Mouse (Mus musculus) inflammation-experienced regulatory T-cells, adult 6 months (primary cell): ENCODE measurements around the gene Crygn. TPM values are rescaled to one million over a fixed set of nuclear protein-coding genes. Genes with fewer than 3 reads are reported as not detected.

Experiments used
- ATAC-seq: one replicate; pipeline ENCODE4 v1.8.0; 2017
- polyA plus RNA-seq, 3 experiments: library from polyadenylated mRNA; unstranded; fragments of 100-300 nt; shearing (Covaris generic); gene quantifications; one replicate each; pipeline ENCODE4 v1.2.1; 2017

The Crygn gene
- polyA plus RNA-seq, 3 experiments from 2014 or later, result 3.2 TPM; not detected in 2

DNA sequence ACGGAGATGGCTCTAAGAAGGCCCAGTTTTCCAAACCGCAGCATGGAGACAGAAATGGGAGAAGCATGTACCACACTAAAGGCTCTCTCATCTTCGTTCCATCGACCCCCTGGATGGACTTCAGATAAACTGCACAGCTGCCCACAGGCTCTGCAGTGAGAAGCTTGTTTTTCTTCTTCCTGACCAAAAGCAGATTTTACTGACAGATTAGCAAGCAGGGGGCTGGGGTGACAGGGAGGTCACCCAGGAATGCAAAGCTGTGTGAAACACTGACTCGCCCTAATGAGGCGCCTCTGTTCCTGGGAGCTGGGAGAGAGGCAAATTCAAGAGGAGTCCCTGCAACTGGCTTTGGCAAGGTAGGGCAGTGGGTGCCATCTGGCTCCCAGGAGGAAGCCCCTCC is 10.3 kb downstream of the Crygn start:
- ATAC-seq, result no peak

DNA sequence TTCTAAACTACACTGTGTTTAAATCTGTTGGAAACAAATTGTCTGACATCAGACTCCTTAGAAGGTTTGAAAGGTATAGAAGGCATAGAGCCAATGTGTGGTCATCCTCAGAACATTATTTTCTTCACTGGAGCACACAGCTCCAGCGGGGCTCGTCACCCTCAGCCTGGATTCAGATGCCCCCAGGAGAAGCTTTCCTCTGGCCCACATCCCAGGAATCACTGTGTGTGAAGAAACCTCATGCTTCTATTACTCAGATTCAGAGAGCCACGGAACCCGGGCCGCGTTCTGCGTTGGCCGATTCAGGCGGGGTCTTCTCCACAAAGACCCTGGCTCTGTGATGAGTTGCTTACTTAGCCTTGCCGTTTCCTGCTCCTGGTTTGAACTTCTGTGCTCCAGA is 13.9 kb downstream of the Crygn start:
- ATAC-seq, result no peak

DNA sequence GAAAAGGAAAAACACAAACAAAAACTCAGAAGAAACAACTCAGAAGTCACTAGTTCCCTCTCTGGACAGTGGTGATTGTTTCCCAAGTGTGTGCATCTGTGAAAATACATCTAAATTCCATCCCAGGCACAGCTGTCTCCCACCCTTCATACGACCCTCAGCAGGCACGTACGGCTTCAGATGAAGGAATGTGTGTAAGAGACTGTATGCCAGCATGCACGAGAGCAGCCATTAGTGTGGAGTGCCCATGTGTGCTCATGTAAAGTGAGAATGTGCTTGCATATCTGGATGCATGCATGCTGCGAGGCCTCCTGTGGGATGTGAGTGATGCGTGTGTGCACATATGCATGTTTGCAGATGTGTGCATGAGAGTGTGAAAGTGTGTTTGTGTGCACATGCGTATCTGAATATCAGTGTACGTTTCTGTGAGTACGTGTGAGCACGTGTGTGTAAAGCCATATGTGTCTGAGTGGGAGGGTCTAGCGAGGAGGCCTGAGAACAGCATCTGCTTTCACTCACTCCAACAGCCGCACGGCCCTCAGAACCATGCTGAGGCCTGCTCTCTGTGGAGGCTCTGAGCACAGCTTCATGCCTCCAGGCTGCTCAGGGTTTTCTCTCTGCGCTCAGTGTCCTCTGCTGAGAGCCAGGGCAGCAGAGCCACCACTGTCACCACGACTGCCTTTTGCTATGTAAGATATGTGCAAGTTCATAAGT is 16.5 kb downstream of the Crygn start:
- ATAC-seq, result no peak

DNA sequence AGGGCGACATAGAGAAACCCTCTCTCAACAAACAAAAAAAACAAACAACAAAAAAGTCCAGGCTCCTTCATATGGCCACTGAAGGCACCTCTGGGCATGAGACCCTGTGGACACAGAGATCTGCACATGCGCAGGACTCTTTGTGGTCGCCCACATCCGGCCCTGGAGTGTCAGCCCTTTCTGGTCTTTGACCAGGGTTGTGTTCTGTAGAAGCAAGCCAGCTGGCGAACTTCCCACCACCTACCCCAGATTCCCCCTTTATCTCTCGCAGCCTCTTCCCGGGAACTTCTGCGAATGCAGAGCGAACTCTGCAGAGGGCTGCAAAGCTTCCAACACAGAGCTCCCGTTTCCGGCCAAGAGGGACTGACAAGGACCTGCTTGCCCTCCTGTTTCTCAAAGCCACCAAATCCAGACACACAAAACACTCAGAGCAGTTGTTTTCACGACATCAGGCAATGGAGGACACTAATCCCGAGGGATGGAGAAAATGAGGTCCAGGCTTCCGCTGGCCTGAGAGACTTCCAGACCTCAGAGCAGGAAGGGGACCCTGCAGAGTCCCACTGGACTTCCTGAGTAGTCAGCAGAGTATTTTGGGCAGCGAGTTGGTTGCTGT is 18.6 kb downstream of the Crygn start:
- no peak for ATAC-seq

DNA sequence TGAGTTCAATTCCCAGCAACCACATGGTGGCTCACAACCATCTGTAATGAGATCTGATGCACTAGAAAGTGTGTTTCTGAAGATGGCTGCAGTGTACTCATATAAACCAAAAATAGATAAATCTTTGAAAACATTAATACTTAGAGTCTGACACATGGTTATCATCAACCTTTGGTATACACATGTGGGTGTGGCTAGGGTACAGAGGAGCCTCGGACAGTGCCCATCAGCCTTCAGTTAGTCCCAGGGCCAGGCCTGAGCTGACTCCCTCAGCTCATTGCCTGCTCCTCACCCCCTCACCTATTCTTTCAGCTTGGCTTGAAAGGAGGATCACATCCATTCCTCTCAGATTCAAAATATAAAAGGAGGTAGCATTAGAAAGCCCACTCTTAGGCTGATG is 19.3 kb downstream of the Crygn start:
- no peak for ATAC-seq

DNA sequence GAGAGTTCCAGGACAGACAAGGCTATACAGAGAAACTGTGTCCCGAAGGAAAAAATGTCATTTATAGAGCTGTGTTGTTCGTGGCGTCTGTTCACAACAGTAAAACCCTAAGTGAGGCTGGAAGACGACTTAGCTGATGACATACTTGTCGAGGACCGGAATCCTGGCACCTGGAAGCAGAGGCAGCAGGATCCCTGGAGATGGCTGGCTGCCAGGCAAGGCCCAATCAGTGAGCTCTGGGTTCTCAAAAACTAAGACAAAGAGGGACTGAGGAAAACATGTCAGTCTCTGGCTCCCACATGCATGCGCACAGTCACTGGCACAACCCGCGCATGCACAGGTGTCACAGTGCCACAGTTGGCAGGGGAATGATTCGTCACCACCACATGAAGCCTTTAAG is 20.2 kb downstream of the Crygn start:
- no peak for ATAC-seq

DNA sequence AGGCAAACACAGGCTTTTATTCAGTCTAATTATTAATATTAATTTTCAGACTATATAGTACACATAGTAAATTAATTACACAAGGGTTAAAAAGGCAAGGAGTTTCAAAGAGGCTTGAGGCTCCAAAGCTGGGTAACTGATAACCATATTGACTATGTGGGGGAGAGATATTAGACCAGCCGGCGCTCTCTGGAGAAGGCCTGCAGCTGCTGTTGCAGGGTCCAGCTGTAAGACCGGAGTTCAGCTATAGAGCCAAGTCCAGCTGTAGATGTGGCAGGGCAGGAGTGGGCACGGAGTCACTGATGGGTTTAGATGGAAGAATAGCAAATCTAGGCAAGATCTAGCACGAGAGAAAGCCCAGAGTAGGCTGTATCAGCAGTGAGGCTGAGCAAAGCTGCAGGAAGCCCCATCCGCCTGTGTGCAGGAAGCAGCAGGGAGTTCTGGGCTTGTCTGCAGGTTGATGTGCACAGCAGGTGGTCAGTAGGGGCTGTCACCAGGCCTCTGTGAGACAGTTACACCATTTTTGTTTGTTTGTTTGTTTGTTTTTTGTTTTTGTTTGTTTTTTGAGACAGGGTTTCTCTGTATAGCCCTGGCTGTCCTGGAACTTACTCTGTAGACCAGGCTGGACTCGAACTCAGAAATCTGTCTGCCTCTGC is 23.9 kb downstream of the Crygn start:
- no peak for ATAC-seq

DNA sequence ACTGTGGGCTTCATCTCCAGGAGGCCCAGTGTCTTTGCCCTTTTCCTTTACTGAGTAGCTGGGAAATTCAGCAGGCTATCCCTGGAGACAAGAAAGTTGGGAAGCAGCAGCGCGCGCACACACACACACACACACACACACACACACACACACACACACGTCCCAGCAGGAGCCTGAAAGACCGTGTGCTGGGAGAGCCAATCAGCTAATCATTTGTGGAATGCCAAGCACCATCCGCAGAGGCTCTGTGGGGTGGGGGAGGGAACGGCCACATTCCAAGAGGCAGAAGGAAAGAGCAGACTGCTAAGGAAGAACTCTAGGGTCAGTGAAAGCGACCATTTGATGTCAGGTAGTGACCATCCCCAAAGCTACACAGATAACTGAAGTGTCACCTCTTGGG is 24.7 kb downstream of the Crygn start:
- ATAC-seq, result no peak

DNA sequence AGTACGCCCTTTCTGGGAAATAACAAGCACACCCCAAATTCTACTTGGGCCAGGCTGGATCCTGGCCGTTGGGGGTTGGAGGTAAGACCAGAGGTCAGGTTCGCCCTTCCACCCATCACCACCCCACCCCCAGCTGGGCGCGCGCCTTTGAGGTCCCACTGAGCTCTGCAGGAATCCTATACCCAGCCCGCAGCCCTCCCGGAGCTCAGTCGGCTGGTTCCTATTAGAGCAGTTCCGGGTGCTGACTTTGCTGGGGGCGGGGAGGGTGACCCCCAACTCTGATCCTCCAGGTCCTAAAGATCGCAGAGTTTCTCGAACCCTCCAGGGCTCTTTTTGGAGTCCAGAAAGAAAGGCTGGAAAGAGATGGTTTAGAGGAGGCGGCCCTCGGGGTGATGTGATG is 26.8 kb downstream of the Crygn start:
- ATAC-seq, result no peak

DNA sequence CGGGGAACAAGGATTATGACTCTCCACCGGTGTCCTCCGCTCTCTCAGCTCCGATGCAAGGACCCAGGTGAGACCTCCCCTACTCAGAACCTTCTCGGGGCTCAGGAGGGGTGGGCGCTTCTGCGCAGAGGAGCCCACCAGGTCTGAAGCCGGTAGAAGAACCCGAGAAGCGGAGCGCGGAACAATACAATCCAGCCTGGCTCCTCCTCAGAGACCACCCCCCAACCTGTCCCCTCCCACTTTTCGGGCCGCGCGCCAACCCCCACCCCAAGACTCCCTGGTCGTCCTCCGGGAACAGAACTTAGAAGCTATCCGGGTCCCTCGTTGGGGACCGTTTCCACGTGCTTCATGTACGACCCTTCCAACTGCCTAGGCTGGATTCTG is 27.3 kb downstream of the Crygn start, which contains the start of gene Wdr86:
Gene Wdr86 (minus strand): TSS at position 240 of the 384 bp plus-strand sequence.
- ATAC-seq, result no peak

DNA sequence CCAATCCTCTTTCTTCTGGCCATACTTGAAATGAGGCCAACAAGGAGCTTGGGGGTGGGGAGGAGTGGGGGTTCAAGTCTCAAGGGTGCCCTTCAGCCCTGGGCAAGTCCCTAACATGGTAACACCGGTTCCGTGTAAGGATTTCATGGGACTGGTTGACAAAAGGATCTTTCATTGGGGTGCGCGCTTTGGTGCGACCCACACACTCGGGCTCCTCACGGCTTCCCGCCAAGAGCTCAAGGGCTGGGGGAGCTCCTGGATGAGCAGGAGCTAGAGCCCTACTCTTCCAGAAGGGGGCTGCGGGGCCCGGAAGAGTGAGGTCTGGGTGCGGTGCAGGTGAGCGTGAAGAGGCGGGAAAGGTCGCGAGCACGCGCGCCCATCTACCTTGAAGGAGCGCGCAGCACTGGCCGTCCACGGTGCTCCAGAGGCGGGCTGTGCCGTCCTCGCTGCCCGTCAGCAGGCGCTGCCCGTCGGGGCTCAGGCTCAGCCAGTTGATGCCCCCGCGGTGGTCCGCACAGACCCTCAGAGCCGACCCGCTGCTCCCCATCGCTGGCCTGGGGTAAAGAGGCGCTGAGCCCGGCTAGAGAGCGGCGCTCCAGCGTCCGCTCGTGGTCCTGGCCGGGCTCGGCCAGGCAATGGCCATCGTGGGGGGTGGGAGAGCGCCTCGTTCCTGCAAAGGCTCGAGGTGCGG is 27.9 kb downstream of the Crygn start:
- no peak for ATAC-seq

DNA sequence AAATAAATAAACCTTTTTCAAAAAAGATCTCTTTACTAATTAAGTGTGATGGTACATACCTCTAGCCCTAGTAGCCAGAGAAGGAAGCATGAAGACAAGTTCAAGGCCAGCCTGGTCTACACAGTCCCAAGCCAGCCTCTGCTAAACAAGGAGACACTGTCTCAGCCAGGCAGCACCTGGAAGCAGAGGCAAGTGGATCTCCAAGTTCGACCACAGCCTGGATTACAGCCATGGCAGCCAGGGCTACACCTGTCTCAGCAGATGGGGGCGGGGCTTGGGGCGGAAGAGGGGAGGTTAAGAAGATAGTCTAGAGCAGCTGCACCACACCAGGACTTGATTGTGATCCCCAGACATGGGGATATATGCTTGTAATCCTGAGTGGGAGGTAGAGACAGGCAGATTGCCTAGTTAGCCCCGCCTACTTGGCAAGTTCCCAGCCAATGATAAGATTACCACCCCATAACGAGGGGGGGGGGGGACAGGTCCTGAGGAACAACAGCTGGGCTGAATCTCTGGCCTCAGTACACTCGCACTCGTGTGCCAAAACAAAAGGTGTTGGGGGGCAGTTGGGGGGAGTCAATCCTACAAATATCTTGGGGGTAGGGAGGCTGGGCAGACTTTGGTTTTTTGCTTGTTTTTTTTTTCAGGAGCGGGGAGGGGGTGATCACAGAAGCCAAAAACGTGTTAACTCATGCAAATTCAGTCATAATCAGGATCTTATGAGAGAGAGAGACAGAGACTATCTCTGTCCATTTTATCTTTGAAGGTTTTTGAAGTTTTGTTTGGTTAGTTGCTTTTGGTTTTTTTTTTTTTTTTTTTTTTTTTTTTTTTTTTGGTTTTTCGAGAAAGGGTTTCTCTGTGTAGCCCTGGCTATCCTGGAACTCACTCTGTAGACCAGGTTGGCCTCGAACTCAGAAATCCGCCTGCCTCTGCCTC is 30.6 kb downstream of the Crygn start:
- no peak for ATAC-seq

DNA sequence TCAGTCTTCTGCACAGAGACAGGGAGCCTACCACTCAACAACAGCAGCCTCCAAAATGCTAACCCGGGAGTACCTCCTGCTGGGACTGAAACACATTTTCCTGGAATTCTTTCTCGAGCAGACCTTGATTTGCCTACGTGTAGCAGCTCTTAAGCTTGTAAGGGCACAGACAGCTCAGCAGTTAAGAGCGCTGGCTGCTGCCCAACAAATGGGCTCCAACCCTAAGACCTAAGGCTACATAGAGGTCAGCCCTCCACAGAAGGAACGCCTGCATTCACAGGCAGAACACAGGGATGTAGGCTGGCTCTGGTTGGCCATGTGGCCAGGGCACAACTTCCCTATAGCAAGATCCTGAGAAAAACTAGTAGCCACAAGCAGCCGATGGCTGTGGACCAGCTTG is 31.9 kb downstream of the Crygn start:
- no peak for ATAC-seq

DNA sequence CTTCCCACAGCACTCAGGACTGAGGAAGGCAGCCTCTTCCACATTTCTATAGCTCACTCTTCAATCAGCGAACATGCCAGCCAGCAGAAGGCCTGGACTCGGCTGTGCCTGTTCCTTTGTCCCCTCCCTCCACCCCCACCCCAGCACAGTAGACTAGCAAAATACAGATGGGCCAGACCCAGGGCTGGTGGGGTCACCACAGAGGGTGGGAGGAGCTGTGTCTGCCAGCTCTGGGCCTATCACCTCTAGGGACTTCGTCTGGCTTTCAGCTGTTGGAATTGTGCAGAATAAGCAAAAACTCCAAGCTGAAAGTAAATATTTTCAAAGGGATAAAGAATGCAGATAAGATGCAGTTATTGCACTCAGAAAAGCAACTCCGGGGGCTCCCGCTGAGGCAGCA is 33.0 kb downstream of the Crygn start:
- ATAC-seq, result no peak

DNA sequence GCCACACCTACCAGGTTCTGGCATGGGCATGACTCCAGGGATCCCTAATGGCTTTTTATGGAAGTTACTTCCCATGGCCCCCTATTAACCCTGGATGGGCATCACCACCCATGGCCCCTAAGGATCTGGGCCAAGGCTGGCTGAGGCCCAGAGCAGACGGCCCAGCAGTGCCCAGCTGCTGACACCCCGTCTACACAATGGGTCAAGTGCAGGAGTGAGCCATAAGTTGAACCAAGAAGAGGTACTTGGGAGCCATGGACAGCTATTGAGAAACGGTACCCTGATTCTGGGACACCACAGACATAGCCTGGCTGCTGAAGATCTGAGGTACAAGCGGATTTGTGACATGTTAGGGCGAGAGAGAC is 33.6 kb downstream of the Crygn start:
- no peak for ATAC-seq

DNA sequence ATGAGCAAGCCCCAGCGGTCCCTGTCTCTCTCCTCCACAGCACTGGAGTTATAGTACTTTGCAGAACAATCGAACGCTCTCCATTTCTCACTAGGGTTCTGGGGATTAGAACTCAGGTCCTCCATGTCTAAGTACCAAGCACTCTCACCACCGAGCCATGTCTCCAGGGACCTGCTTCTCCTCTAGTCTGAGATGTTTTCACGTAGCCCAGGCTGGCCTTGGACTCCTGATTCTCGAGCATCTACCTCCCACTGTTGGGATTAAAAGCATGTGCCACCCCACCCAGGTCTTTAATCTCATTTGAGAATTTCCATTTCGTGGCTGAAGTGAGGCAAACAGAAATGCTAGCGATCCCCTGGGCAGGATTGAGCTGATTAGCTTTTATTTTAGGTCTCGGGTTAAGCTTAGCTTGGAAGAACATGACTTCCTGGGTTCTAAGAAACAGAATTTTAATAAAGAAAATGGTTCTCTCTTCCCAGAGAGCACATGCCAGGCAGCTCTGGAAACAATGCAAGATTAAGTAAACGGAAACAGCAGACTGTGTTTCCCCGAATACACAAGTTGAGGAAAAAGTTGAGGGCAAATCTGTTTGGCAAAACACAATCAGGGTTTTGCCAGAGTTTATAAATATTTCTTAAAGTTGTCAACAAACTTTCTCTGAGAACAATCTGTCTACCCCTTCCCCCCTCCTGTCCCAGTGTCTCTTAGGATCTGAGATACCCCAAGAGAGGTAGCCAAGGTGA is 34.1 kb downstream of the Crygn start:
- ATAC-seq, result no peak

DNA sequence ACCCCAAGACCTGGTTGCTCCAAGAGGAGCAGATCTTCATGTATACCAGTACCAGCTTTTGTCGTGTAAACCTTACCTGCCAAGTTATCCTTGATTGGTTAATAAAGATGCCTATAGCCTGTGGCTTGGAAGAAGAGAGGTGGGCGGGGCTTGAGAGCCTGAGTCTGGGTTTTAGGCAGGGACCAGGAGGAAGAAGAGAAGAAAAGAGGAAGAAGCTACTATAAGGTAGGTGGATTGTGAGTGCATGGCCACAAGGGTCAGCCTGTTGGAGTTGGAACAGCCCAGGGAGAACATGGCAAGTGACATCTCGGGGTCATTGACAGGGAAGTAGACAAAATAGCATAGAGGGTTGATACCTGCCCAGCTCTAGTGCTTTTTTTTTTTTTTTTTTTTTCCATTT is 38.0 kb downstream of the Crygn start:
- no peak for ATAC-seq

DNA sequence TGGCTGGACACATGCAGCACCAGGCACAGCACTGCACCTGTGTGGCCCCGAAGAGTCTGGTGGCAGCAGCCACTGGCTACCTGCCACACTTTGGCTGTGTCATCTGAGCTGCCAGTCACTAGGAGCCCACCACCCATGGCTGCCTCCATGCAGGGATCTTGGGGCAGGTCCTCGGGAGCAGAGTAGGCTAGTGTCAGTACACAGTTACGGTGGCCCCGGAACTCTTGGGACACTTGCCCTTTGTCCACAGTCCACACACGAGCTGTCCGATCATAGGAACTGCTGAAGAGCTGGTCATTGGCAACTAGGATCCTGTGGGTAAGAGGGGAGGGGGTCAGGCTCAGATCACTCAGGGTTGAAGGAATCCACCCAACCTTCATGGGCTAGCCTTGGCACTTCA is 39.7 kb downstream of the Crygn start:
- no peak for ATAC-seq

DNA sequence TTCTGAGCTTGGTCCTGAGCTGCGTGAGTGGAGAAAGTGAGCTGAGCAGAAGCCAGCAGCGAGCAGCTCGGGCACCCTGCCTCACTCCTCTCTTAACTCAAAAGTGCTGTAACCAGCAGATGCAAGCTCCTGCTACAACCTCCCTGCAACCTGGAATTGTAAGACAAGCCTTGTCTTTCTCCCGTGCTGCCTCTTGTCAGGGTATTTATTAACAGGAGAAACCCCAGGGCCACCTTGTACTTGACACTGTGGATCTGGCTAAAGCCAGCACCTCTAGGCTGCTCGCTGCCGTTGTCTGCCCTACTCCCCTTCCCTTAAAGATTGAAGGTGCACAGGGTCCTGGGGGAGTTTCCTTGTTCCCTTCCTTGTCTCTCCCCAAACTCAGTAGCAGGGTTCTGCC is 43.8 kb downstream of the Crygn start:
- ATAC-seq, result no peak

DNA sequence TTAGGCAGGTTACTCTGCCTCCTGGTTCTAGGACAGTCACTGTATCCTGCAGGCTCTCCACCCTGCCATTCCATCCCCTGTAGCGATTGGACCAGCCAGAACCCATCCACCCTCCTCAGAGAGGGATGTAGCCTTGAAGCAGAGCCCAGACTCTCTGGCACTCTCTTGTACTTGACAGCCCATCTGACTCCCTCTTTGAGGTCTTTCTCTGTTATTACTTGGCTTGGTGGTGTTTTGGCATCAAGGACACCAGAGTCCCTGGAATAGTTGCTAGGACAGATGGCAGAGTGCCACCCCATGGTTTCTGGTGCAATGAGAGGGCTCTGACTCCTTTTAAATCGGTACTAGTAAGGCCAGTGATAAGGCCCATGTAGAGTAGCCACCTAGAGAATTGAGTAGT is 44.6 kb downstream of the Crygn start:
- no peak for ATAC-seq

DNA sequence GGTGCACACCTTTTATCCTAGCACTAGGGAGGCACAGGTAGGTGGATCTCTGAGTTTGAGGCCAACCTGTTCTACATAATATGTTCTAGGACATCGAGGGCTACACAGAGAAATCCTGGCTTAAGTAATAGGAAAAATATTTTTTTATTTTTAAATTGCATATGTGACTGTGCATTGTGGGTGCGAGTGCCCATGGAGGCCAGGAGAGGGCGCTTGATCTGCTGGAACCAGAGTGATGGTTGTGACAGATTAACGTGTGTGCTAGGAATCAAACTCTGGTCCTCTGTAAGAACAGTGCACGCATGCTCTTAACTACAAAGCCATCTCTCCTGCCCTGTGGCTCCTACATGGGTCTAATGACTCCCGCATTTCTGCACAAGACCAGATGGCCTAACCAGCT is 46.2 kb downstream of the Crygn start:
- no peak for ATAC-seq

DNA sequence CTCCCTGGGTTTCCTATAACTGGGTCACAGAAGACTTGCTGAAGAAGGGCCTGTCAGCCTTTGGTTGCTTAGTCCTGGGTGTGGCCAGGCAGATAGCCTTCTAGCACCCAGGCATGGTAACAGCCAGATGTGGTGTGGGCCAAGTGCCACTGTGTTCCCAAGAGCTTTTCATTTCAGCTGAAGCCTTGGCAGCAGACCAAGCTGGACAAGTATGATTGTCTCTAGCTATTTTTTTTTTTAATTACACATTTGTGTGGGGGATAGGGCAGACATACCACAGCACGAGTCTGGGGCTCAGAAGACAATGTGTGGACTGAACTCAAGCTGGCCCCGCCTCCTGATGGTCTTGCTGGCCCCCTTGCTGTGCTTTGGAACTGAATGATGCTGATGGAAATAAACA is 47.8 kb downstream of the Crygn start:
- ATAC-seq, result no peak
